Mouse (Mus musculus) neutrophil, adult 5-6 weeks (primary cell): ENCODE measurements around the gene Mlst8. TPM values are rescaled to one million over a fixed set of nuclear protein-coding genes. Genes with fewer than 3 reads are reported as not detected.
"Not testable (repeated sequence)": the region's sequence is repeated elsewhere in the genome, so short reads cannot be mapped to it uniquely, and the experiment has no call there.

Experiments
- ATAC-seq: fragments of 151-379, 151-347 bp; 2 replicates; pipeline ENCODE4 v1.8.0; 2017; ENCODE audit warnings: mild to moderate bottlenecking, moderate TSS enrichment; ENCODE audit not compliant: insufficient number of reproducible peaks, poor library complexity, low FRiP score, severe bottlenecking; ENCODE audit errors: extremely low read depth
- total RNA-seq: library from RNA; stranded (forward); fragments of 200-1000 nt; gene quantifications from 2 replicates; pipeline ENCODE4 v1.2.3, GENCODE M21; 2017

Mlst8 gene
- total RNA-seq, 1 experiment from 2014 or later = 12.2 TPM

- ATAC-seq = no peak
Observed at GRCm38 (mm10) chr17:24441148-24441547, 37.7 kb downstream of the Mlst8 start.

GRCm38 (mm10) chr17:24440377-24440776 is 38.5 kb downstream of the Mlst8 start:
- no peak for ATAC-seq

- peak; percentile 79 for ATAC-seq
Observed at GRCm38 (mm10) chr17:24437016-24437415, 41.9 kb downstream of the Mlst8 start.

GRCm38 (mm10) chr17:24429201-24429983 is 49.5 kb downstream of the Mlst8 start:
- no peak for ATAC-seq

- ATAC-seq = no peak
Observed at GRCm38 (mm10) chr17:24427170-24427557, 51.7 kb downstream of the Mlst8 start.

GRCm38 (mm10) chr17:24426471-24427169 is 52.3 kb downstream of the Mlst8 start, which contains the start of gene Eci1:
Gene Eci1, plus strand, starts transcription at chr17:24426641.
- ATAC-seq = peak; percentile 96

- ATAC-seq = no peak
Observed at GRCm38 (mm10) chr17:24425905-24426304, 53.0 kb downstream of the Mlst8 start.

GRCm38 (mm10) chr17:24425326-24425725 is 53.6 kb downstream of the Mlst8 start:
- ATAC-seq = not testable (repeated sequence)

- no peak for ATAC-seq
Observed at GRCm38 (mm10) chr17:24424489-24424888, 54.4 kb downstream of the Mlst8 start.

Other genes with a start within 250 kb of the Mlst8 start
- 2.5 and 3.0 TPM in 2 replicates for gene Ccnf, start 227.6 kb downstream of the Mlst8 start, total RNA-seq
- gene Abca17, start 128.0 kb downstream of the Mlst8 start, total RNA-seq = 0.23 TPM in 1 of 2 replicates, not detected in the other
- gene Abca3, start 127.1 kb downstream of the Mlst8 start, total RNA-seq = 29.5 and 31.3 TPM in 2 replicates
- gene Rnps1, start 64.5 kb downstream of the Mlst8 start, total RNA-seq = 98.5 and 117 TPM in 2 replicates
- 17.2 and 23.1 TPM in 2 replicates for gene Eci1, start 52.4 kb downstream of the Mlst8 start, total RNA-seq
- 5.6 and 9.1 TPM in 2 replicates for gene Dnase1l2, start 36.0 kb downstream of the Mlst8 start, total RNA-seq
- gene E4f1, start 8.8 kb downstream of the Mlst8 start, total RNA-seq = 61.6 and 65.3 TPM in 2 replicates
- gene Pgp, start 8.7 kb downstream of the Mlst8 start, total RNA-seq = 8.7 and 8.8 TPM in 2 replicates
- gene Bricd5, start 5.2 kb downstream of the Mlst8 start, total RNA-seq = not detected in 2 replicates
- not detected in 2 replicates for gene Caskin1, start 9.5 kb upstream of the Mlst8 start, total RNA-seq
- gene Traf7, start 48.9 kb upstream of the Mlst8 start, total RNA-seq = 107 and 118 TPM in 2 replicates
- gene Rab26, start 55.1 kb upstream of the Mlst8 start, total RNA-seq = 2.0 TPM in 1 of 2 replicates, not detected in the other
- gene Pkd1, start 70.8 kb upstream of the Mlst8 start, total RNA-seq = 23.3 and 27.6 TPM in 2 replicates
- gene Tsc2, start 153.6 kb upstream of the Mlst8 start, total RNA-seq = 48.2 and 53.8 TPM in 2 replicates
- 2.4 and 4.5 TPM in 2 replicates for gene Nthl1, start 153.6 kb upstream of the Mlst8 start, total RNA-seq
- 0.37 and 0.58 TPM in 2 replicates for gene Slc9a3r2, start 171.2 kb upstream of the Mlst8 start, total RNA-seq
- not detected in 2 replicates for gene Npw, start 179.4 kb upstream of the Mlst8 start, total RNA-seq
- 17.6 and 21.4 TPM in 2 replicates for gene Zfp598, start 190.6 kb upstream of the Mlst8 start, total RNA-seq
- gene Syngr3, start 210.9 kb upstream of the Mlst8 start, total RNA-seq = 0.25 TPM in 1 of 2 replicates, not detected in the other
- gene Gfer, start 217.1 kb upstream of the Mlst8 start, total RNA-seq = 17.1 and 23.3 TPM in 2 replicates
- 0.86 and 1.6 TPM in 2 replicates for gene Noxo1, start 217.2 kb upstream of the Mlst8 start, total RNA-seq
- gene Tbl3, start 228.6 kb upstream of the Mlst8 start, total RNA-seq = 10.1 and 10.4 TPM in 2 replicates
- 0.86 TPM in 1 of 2 replicates, not detected in the other for gene Rnf151, start 239.0 kb upstream of the Mlst8 start, total RNA-seq
- 574 and 580 TPM in 2 replicates for gene Rps2, start 239.0 kb upstream of the Mlst8 start, total RNA-seq
- 107 and 119 TPM in 2 replicates for gene Ndufb10, start 245.4 kb upstream of the Mlst8 start, total RNA-seq
- 1.5 and 4.0 TPM in 2 replicates for gene Rpl3l, start 248.7 kb upstream of the Mlst8 start, total RNA-seq